Mouse (Mus musculus) olfactory bulb, adult 2 months (tissue): ENCODE measurements at regions not wholly inside any gene's neighbourhood (a gene's known extent, or its start where the extent isn't known, plus 50 kb on each side); places are given as distances from the start of the nearest gene placed in this dataset.

Experiments used
- H3K27ac ChIP-seq: fragments of 200-500 bp; 2 replicates; pipeline ENCODE4 v1.5.1; 2012; ENCODE audit warnings: low read depth, low read length; ENCODE audit not compliant: insufficient read depth
- H3K4me1 ChIP-seq: fragments of 200-500 bp; 2 replicates; pipeline ENCODE4 v1.6.1; 2012; ENCODE audit warnings: low read length; ENCODE audit not compliant: control insufficient read depth, insufficient read depth
- H3K4me3 ChIP-seq: fragments of 200-500 bp; 2 replicates; pipeline ENCODE4 v1.5.1; 2012; ENCODE audit warnings: mild to moderate bottlenecking, low read depth, low read length, moderate library complexity; ENCODE audit not compliant: insufficient read depth
- CTCF ChIP-seq: fragments of 200-500 bp; IDR thresholded peaks from 2 replicates; pipeline ENCODE4 v1.5.1; 2012; ENCODE audit warnings: low read depth, mild to moderate bottlenecking, low read length, moderate library complexity; ENCODE audit not compliant: insufficient read depth
- POLR2A ChIP-seq: fragments of 200-500 bp; IDR thresholded peaks from 2 replicates; pipeline ENCODE4 v1.6.1; 2012; ENCODE audit warnings: mild to moderate bottlenecking, low read depth, low read length, moderate library complexity; ENCODE audit not compliant: insufficient read depth
- WGBS: fragments of 180-500 bp; shearing (Covaris S2); methylation state at CpG from one replicate; pipeline ENCODE4 v1.1.7; 2018; 5-methylcytosine and 5-hydroxymethylcytosine counted together

GRCm38 (mm10) chr2:72600723-72601122, 124.8 kb downstream of the Cdca7 start:
- Histone ChIP-seq H3K27ac (no peak overlapping the region), H3K4me3 (no peak overlapping the region), H3K4me1 (no peaks in the 10 kb centered on the region)
- no peak for TF ChIP-seq CTCF

- no peaks in the 10 kb centered on the region for H3K4me1 ChIP-seq
- 51% methylated on average over 1 of the region's 1 CpGs for WGBS
- TF ChIP-seq POLR2A (no peak), CTCF (no peak)
- H3K4me3 ChIP-seq: no peak overlapping the region
- H3K27ac ChIP-seq: no peak overlapping the region
Measured at GRCm38 (mm10) chr2:72602152-72602551, 126.2 kb downstream of the Cdca7 start.

- H3K4me1 ChIP-seq: no peaks in the 10 kb centered on the region; the same call in 1 of the 2 replicates
- no peak overlapping the region for H3K27ac ChIP-seq
- no peak overlapping the region for H3K4me3 ChIP-seq
- no peak for TF ChIP-seq POLR2A
- no peak for TF ChIP-seq CTCF
- 91% methylated on average over 3 of the region's 3 CpGs for WGBS
Measured at GRCm38 (mm10) chr2:72612221-72612620, 136.3 kb downstream of the Cdca7 start.

GRCm38 (mm10) chr2:72614256-72614655, 138.3 kb downstream of the Cdca7 start:
- 60% methylated on average over 8 of the region's 8 CpGs for WGBS
- Histone ChIP-seq H3K27ac (no peak overlapping the region), H3K4me3 (no peak overlapping the region), H3K4me1 (no peaks in the 10 kb centered on the region; the same call in 1 of the 2 replicates)
- TF ChIP-seq POLR2A (no peak), CTCF (no peak)

- WGBS: 95% methylated on average over 2 of the region's 2 CpGs
- Histone ChIP-seq H3K4me3 (no peak overlapping the region), H3K4me1 (peaks cover 3% of the 10 kb centered on the region; the same call in 1 of the 2 replicates), H3K27ac (no peak overlapping the region)
- TF ChIP-seq CTCF: no peak
- no peak for TF ChIP-seq POLR2A
Measured at GRCm38 (mm10) chr2:72615869-72616268, 139.9 kb downstream of the Cdca7 start.

GRCm38 (mm10) chr2:72616412-72616811, 140.5 kb downstream of the Cdca7 start:
- peaks cover 3% of the 10 kb centered on the region; the same call in 1 of the 2 replicates for H3K4me1 ChIP-seq
- no peak for TF ChIP-seq POLR2A
- no peak for TF ChIP-seq CTCF
- H3K27ac ChIP-seq: no peak overlapping the region
- no peak overlapping the region for H3K4me3 ChIP-seq

GRCm38 (mm10) chr2:72619446-72619845, 143.5 kb downstream of the Cdca7 start:
- TF ChIP-seq POLR2A (no peak), CTCF (no peak)
- 46% methylated on average over 4 of the region's 4 CpGs for WGBS
- H3K4me3 ChIP-seq: no peak overlapping the region
- peaks cover 3% of the 10 kb centered on the region; the same call in 1 of the 2 replicates for H3K4me1 ChIP-seq
- H3K27ac ChIP-seq: no peak overlapping the region

- Histone ChIP-seq H3K4me1 (peaks cover 3% of the 10 kb centered on the region; the same call in 1 of the 2 replicates), H3K27ac (no peak overlapping the region), H3K4me3 (no peak overlapping the region)
- TF ChIP-seq POLR2A: no peak
- 14% methylated on average over 9 of the region's 9 CpGs for WGBS
Measured at GRCm38 (mm10) chr2:72620182-72620652, 144.3 kb downstream of the Cdca7 start.

- 72% methylated on average over 3 of the region's 3 CpGs for WGBS
- TF ChIP-seq CTCF (no peak), POLR2A (no peak)
- peaks cover 5% of the 10 kb centered on the region for H3K4me1 ChIP-seq
- H3K27ac ChIP-seq: no peak overlapping the region
- no peak overlapping the region for H3K4me3 ChIP-seq
Measured at GRCm38 (mm10) chr2:72627915-72628314, 152.0 kb downstream of the Cdca7 start.
